Mouse (Mus musculus): ENCODE results near the gene Kcnh2. TPM values are rescaled to one million over a fixed set of nuclear protein-coding genes. Genes with fewer than 3 reads are reported as not detected.
"Not testable (repeated sequence)": the region's sequence is repeated elsewhere in the genome, so short reads cannot be mapped to it uniquely, and the experiment has no call there.

Kcnh2 gene
- total RNA-seq (2021): 10 to 100 TPM; 52.6 to 61.1 TPM
- long read RNA-seq, experiment 1, full-length matches to known transcripts: 19 of 39 reads
- long read RNA-seq, experiment 1, partial matches to known transcripts: 9 of 39 reads
- long read RNA-seq, experiment 1, other reads (novel, unspliced or antisense): 11 of 39 reads
- long read RNA-seq, experiment 2, full-length matches to known transcripts: 7 of 21 reads
- long read RNA-seq, experiment 2, partial matches to known transcripts: 5 of 21 reads
- long read RNA-seq, experiment 2, other reads (novel, unspliced or antisense): 9 of 21 reads

DNA sequence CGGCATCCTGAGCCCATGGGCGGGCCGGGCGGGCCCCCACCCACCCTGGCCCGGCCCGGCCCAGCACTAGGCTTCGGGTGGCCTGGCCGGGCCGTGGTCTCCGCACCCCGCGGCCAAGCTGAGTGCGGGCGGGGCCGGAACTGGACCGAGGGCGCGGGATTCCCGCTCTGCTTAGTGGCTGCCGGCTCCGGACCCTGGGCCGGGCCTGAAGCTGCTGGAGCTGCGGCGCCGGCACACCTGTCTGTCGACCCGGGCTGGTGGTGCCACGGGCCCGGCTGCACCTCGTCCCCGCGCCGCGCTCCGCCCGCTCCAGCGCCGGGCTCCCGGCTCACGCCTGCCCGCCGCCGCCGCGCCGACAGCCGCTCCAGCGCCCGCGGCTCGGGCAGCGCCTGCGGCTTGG is at the start of gene Kcnh2:
Gene Kcnh2 (minus strand): TSS at position 327 of the 400 bp plus-strand sequence.
- DNase-seq: no peak

DNA sequence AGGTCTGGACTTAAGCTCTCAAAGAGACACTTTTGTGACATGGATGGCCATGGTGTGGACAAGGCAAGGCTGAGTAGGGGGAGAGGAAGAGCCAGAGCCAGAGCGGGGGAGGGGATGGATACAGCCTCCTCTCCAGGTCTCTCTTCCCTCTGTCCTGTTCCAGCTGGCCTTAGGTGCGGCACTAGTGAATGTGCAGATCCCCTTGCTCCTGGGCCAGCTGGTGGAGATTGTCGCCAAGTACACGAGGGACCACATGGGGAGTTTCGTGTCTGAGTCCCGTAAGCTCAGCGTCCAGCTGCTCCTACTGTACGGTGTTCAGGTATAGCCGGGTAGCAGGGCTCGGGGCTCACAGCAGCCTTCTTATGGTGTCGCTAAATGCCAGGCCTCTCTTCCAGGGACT is 49.0 kb upstream of the Kcnh2 start:
- DNase-seq: no peak

DNA sequence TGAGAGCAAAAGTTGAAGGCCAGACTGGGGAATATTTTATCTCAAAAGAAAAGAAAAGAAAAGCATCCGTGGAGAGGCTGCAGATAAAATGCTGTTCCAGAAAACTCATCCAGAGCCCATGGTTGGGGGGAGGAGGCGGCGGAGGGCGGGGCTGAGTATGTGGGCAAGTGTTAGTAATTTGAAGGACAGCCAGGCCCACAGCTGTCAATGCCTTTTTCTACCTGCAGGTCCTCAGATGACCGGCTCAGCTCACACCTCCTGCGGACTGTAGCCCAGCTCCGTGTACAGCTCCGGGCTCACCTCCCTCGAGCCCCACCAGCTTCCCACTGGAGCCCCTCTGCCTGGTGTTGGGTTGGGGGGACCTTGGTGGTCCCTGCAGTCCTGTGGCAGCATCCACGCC is 48.3 kb upstream of the Kcnh2 start:
- DNase-seq: no peak

DNA sequence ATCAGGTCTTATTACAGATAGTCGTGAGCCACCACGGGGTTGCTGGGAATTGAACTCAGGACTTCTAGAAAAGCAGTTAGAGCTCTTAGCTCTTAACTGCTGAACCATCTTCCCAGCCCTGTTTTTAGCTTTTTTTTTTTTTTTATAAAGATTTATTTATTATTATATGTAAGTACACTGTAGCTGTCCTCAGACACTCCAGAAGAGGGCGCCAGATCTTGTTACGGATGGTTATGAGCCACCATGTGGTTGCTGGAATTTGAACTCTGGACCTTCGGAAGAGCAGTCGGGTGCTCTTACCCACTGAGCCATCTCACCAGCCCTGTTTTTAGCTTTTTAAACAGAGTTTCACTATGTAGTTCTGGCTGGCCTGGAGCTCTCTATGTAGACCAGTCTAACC is 44.9 kb upstream of the Kcnh2 start:
- not testable (repeated sequence) for DNase-seq

DNA sequence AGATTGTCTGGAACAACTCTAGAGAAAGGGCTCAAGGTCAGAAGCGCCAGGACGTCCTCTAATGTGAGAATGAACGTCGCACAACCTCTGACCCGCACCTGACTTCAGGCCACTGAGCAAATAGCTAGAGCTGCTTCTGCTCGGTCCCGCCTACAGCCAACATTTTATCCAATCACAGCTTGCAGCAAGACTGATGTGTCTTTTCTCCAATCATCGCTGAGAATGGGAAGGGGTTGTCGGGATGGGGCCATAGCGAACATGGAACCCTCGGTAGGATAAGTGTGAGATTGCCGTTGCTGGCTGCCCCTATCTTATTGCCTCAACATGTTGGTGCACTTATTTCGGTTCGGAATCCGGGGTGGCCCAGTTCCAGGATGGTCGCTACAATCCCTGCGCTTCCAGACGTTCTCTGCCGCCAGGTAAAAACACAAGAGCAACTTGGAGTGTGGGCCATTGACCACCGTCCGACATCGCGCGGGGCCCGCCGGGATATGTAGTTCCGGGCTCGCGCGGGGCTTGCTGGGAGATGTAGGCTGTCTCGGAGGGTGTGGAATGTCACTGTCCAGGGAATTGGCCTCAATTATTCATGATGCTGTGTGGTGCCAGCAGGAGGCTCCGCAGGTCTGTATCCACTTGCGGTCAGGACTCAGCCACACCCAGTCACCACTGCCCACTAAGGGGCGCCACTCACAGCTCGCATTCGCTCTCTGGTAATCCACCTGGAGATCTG is 42.9 kb upstream of the Kcnh2 start:
- DNase-seq: peak; percentile 99

DNA sequence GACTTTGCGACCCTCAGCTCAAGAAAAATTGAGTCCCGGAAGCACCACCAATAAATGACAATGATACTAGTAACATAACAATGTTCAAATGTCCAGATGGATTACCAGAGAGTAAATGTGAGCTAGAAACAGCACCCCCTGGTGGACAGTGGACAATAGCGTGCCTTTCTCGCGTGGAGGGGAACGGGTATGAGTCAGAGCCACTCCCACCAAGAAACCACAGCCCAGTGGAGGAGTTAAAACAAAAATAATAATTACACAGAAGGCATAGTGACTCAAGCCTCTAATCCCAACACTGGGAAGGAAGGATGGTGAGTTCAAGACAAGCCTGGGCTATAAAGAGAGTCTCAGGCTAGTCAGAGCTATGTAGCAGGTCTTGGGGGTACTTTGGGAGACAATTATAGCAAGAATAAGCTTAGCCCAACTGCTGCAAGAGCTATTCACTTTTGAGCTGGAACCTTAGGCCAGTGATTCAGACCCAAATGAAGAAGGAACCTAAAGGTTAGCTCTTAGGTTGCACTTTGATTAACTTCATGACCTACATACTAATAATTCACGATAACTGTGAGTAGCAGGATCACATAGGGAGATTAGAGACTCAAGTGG is 42.1 kb upstream of the Kcnh2 start, which contains the start of gene Abcb8:
Gene Abcb8 (plus strand): TSS at position 272 of the 606 bp plus-strand sequence.
- DNase-seq: peak; percentile 88 to 94

DNA sequence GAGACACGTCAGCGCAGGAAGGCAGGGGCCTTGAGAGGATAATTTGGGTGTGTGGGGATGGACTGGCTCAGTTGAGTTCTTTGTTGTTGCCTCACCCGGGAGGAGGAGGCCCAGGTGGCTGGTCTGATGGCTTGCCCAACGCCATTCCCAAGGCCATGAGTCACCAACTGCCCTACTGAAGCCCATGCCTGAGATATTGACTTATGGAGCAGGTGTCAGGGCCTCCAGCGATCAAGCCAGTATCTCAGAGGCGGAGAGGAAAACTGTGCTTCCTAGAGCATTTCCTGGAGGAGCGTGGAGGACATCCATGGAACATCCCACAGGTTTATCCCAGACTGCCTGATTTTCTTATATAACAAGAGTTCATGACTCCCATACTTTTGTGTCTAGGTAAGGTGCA is 41.3 kb upstream of the Kcnh2 start:
- no peak for DNase-seq

DNA sequence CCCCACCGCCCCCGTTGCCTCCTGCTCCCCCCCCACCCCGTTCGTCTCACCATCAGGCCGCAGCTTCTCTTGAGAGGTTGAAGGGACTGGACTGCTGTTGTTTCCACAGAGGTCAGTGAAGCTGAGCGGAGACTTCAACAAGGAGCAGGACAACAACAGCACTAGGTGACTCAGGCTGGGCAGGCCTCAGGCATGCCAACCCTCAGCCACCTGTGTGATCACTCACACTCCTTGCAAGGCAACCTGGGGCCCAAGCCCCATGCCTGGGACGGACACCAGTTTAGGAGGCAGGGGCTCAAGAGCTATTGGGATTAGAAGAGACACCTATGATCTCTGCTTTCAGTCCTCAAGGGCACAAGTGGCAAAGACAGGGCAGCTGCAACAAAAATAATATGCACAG is 40.5 kb upstream of the Kcnh2 start, which contains the start of gene Atg9b:
Gene Atg9b (minus strand): TSS at position 280 of the 400 bp plus-strand sequence.
- DNase-seq: no peak

DNA sequence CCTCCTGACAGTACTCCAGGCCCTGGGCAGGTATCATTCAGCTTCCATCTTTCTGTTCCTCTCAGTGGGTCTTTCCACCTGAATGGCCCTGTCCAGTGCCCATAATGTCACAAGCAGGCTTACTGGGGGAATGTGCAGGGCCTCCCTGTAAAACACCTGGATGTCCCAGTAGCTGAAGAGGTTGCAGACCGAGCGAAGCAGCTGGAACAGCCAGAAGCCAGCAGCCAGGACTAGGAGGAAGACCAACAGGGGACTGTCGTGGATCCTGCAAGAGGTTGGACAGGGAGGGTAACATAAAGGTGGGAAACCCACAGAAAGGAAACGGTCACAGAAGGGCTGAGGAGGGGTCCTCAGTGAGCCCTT is 38.2 kb upstream of the Kcnh2 start:
- no peak for DNase-seq

DNA sequence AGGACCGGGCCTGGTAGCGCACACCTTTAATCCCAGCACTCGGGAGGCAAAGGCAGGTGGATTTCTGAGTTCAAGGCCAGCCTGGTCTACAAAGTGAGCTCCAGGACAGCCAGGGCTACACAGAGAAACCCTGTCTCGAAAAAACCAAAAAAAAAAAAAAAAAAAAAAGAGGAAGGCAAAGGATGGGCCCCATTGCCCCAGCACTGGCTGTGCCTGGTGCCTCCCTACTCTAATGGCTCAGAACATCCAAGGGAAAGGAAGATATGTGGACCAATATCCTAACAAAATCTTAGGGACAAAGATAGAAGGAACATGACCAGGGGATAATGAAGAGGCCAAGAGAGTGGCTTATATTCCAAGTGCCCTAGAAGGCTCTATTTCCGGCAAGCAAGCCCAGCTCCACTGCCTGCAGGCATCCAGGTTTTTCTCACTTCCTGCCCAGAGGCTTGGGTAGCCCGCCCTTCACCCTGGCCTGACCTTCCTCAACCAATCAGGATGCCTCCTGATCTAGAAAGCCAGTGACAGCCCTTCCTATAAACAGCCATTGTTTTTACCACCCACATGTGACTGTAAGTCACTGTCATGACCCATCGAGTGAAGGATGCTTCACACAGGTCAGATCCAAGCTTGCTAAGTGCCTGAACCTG is 37.7 kb upstream of the Kcnh2 start:
- peak in 1 of 2 experiments; percentile 57 for DNase-seq

DNA sequence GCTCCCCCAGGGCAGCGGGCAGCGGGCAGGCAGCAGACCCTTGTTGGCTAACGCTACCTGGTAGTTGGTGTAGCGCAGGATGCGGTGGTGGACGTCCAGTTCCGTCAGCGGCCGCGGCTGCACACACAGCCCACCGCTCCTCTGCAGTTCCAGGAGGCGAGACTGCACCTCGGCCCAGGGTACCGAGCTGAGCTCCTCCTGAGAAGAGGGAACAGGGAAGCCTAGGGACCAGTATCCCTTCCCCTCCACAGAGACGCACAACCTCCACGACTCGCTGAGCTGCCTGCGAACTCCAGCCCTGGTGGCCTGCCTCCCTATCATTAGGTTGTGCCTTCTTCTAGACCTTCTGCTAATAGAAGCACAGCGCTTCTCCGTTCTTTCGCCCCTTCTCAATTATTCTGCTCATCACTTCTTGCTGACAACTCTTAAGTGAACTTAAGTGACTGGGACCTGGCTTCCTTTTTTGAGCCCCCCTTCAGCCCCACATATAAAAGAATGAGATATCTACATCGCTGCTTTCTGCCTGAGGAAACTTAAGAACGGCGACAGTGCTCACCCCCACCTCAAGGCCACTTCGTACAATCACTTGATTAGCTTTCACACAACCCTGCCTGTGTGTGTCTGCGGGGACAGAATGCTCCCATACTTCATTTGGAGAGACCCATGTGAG is 37.0 kb upstream of the Kcnh2 start:
- no peak for DNase-seq

DNA sequence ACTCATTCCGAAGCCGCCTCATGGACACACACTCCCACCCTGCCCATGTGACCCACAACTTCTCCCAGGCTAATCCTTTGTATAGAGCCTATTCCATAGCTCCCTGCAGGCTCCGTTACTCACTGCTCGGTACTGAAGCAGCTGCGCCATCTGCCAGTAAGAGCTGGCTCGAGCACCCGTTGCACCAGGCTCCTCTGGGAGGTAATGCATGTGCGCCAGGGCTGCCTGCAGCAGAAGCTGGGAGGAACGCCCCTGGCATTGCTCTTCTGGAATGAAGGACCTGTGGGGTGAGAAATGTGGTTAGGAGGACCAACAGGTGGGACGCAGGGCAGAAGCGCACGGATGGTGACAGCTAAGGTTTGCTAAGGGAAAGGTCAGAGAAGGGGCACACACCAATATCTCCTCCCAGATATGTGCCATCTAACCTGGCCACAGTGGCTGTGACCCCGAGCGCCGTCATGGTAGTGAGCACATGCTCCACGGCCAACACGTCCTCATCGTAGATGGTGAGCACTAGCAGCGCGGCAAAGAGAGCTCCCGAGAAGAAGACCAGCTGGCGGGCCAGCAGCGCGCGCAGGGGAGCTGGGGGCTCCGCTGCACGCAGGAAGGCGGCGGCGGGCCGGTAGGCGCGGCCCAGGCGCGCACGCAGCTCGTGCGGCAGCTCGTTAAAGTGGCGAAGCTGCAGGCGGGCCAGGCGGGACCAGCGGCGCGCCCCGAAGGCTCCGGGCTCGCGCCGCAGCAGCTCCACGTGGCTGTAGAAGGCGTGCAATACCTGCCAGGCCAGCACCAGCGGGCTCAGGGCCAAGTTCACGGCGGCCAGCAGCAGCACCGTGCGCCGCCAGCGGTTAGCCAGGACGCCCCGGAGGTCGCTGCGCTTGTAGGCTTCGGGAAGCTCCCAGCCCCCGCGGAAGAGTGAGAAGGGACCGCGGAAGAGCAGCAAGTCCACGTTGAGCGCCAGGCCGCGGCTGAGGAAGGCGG is 36.1 kb upstream of the Kcnh2 start:
- peak; percentile 76 to 77 for DNase-seq

DNA sequence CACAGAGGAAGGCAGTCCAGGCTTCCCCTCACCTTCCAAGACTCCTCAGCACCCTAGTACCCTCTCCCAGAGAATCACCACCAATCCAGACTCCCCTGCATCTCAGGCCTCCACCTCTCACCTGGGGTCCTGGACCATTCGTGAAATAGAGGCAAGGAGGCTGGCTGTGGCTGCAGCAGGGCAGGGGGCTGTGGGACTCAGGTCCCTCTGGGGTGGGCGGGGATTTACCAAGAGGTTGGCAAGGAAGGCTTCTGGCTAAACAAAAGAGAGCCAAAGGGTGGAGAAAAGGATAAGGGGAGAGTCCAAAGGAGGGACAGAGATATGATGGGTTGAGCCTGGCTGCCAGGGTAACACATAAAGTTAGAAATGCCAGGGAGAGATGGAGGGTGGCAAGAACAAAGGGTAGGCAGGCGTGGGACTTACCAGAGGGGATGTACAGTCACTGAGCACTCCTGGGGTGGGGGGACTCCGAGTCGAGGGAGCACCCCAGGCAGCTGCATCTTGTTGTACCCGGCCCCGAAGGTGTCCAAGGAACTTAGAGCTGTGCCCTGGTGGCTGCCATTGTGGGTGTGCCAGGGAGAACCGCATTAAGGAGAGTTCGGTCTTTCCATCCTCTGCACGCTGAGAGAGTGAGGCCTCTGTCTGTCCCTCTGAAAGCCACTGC is 34.6 kb upstream of the Kcnh2 start:
- DNase-seq: no peak

DNA sequence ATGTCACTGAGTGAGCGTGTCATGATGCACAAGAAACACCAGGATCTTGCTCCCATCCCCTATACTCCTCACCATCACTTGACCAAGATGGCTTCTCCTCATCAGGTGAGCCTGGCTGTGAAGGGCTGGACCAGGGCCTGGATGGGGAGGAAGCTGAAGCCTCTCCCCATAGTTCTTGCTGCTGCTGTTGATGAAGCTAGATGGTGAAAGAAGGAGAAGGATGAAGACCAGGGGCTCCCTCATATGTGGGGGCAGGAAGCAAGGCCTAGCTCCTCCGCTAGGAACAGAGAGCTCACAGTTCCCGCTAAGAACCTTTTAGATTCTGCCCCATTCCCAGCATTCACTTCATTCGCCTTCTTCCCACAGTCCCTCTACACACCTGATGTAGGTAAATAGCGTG is 34.0 kb upstream of the Kcnh2 start:
- DNase-seq: no peak

DNA sequence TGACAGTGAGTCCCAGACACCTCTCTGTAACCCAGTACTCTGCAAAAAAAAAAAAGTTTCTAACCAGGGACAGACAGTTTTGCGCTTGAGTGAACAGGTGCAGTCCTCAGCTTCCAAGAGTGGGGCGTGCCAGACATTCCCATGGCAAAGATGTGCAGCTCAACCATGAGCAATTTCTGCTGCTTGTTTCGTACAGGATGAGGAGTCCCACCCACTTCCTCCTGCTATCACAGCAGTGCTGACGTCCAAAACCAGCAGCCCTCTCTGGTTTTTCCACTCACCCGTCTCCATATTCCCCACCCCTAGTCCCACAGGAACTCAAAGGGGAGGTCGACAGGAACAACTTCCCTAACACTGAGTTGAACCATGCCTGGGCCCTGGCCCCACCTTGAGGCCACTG is 33.0 kb upstream of the Kcnh2 start:
- DNase-seq: peak; percentile 68 to 90

DNA sequence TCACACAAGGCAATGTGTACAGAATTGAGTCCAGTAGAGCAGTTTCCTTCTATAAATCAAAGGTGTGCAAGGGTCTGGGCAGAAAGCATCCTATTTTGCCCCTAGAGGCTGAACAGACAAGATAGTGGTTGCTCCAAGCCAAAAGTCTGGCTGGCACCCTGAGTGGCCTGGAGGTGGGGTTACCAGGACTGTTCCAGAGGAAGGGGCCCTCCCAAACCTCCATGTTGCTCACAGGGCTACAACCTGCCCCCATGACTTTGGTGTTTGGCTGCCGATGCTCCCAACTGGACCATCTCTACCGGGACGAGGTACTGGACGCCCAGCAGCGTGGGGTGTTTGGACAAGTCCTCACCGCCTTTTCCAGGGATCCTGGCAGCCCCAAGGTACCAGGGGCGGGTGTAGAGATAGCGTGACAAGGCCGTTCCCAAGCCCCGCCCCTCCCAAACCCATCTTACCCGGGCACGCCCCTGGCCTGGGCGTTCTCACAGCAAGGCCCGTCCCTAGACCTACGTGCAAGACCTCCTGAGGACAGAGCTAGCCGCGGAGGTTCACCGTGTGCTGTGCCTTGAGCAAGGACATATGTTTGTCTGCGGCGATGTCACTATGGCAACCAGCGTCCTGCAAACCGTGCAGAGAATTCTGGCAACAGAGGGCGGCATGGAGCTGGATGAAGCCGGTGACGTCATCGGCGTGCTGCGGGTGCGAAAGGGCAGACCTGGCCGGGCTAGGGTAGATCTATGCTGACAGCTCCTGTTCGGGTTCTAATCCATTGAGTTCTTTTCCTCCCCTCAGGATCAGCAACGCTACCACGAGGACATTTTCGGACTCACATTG is 31.8 kb upstream of the Kcnh2 start:
- peak; percentile 94 for DNase-seq

DNA sequence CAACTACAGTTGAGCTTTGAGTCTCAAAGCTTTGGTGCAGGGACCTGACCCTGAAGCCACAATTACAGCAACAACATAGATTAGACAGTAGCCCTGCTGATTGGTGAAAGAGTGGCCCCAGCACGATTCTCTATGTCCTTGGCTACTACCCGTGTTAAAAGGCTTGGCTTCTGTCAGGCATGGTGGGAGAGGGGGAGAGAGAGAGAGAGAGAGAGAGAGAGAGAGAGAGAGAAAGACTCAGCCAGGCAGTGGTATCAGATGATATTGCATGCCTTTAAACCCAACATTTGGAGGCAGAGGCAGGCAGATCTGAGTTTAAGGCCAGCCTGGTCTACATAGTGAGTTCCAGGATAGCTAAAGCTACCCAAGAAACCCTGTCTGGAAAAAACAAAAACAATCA is 30.6 kb upstream of the Kcnh2 start:
- DNase-seq: no peak

DNA sequence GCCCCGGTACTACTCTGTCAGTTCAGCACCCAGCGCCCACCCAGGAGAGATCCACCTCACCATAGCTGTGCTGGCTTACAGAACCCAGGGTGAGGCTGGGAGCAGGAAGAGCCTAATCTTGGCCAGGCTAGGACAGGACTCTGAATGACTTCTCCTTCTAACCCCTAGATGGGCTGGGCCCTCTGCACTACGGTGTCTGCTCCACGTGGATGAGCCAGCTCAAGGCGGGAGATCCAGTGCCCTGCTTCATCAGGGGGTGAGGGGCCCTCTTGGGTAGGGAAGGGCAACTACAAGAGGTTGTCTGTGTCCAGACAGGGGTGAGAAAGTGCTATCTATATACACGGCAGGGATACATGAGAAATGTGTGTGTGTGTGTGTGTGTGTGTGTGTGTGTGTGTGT is 30.1 kb upstream of the Kcnh2 start:
- DNase-seq: no peak

DNA sequence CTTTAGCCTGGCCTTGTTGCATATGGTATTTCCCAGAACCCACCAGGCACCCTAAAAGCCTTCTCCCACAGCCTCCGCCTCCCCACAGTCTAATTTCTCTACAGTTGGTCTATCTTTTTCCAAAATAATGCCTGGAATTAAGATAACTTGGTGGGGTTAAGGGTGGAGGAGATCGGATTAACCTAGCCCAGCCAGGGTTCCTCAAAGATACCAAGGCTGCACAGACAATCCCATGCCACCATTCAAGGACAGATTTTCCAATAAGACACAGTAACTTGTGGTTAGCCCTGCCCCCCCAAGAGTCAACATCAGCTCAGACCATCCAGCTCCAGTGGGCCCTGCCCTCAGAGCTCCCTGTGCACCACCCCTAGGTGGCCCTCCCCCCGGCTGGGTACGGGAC is 29.1 kb upstream of the Kcnh2 start:
- DNase-seq: no peak

DNA sequence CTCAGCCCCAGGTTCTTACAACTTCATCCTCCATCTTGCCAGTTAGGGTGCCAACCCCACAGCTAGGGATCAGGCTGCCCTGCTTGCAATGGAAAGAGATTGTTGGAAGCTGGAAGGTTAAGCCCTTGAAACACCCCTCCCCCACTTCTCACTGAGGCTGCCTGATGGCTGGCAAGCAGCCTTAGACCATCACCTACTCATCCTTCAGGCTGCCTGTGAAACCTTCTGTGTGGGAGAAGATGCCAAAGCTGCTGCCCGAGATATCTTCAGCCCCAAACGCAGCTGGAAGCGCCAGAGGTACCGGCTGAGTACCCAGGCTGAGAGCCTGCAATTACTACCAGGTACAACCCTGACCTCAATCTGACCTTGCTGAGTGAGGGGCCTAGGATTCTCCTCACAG is 28.1 kb upstream of the Kcnh2 start:
- DNase-seq: no peak
